Mouse (Mus musculus) thymus, postnatal 0 days (tissue): ENCODE measurements around the gene Arl15. TPM values are rescaled to one million over a fixed set of nuclear protein-coding genes. Genes with fewer than 3 reads are reported as not detected.

ENCODE experiments used
- DNase-seq: peaks from one replicate; pipeline ENCODE4 v3.0.0-alpha.2; 2015; ENCODE audit warnings: low spot score
- polyA plus RNA-seq: library from polyadenylated mRNA; unstranded; fragments of >200 nt; fragmentation: Nextera tagmentation; extraction: Ambion mirVana; gene quantifications from 2 replicates; pipeline ENCODE4 v1.2.1, GENCODE M21; 2015

Gene Arl15
- polyA plus RNA-seq, 1 experiment from 2014 or later, result 6.8 TPM

GRCm38 (mm10) chr13:113915700-113916099, 121.4 kb downstream of the Arl15 start:
- DNase-seq, result no peak

DNA sequence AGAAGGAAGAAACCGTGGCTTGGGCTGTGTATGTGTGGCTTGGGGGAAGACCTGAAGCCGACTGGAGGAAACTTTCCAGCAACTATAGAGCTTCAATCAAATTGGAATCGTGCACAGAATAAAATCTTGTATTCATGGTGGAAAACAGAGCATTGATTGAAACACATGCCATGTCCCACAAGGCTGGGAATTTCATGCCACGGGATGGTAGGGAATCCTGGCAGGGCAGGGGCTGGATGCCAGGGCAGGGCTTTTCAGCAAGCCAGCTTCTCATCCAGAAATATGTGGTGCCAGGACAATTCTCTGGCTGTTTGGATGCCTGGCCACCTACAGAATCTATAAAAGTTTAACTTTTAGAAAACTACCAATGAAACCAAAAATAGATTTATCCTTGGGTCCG, 122.5 kb downstream of the Arl15 start:
- no peak for DNase-seq

GRCm38 (mm10) chr13:113917376-113917775, 123.1 kb downstream of the Arl15 start:
- no peak for DNase-seq

GRCm38 (mm10) chr13:113917868-113918411, 123.6 kb downstream of the Arl15 start:
- DNase-seq, result no peak

DNA sequence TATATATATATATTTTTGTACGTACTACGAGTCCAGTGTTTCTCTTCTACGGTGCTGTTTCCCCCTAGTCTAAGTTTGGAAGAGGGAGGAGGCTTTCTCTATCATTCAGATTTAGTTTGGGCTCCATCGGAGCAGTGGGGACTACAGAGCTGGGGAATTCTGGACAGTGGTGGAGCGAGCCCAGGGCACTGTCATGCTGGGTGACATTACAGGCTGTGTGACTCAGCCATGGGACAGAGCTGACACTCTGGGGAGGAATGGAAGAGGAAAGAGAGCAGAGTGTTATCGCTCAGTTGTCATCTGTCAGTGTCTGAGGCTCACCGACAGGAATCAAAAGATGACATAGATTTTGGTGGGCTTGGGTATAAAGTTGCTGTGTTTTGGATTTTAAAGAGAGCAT, 124.4 kb downstream of the Arl15 start:
- DNase-seq, result no peak

DNA sequence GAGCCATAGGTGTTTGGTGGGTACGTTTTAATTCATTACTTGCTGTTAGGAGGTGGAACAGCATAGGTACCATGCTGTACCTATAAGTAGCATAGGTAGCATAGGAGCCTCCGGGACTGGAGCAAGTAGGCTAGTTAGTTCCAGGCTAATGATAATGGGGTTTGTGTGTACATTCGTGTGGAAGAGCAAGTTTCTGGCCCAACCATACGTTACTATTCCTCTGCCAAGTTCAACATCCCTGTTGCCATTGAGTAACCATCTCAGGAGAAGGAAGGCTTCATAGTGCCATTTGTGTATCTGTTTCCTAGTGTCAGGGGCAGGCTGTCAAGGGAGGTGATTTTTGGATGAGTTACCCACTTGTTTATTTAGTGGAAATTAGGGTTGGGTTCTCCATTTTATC, 141.4 kb downstream of the Arl15 start:
- DNase-seq, result no peak

- no peak for DNase-seq
Measured at GRCm38 (mm10) chr13:113937231-113937630, 142.9 kb downstream of the Arl15 start.

GRCm38 (mm10) chr13:113938561-113938960, 144.3 kb downstream of the Arl15 start:
- DNase-seq, result no peak

DNA sequence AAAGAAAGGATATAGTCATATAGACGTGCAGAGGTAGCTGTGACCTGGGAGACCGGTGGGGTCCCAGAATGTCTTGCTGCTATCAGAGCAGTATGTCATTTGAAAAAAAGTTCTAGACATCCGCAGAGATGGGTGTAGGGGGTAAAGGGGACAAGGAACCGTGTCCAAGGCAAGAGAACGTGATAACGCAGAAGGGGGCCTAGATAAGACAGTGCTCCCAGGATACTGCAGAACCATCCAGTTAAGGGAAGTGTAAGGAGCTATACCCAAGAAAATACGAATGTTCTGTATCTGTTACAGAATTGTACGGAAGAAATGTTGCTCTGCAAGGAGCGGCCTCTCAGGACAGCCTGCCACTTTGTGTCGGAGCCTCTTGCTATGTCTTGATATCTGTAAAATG, 144.8 kb downstream of the Arl15 start:
- no peak for DNase-seq

GRCm38 (mm10) chr13:113939681-113940080, 145.4 kb downstream of the Arl15 start:
- DNase-seq, result no peak

DNA sequence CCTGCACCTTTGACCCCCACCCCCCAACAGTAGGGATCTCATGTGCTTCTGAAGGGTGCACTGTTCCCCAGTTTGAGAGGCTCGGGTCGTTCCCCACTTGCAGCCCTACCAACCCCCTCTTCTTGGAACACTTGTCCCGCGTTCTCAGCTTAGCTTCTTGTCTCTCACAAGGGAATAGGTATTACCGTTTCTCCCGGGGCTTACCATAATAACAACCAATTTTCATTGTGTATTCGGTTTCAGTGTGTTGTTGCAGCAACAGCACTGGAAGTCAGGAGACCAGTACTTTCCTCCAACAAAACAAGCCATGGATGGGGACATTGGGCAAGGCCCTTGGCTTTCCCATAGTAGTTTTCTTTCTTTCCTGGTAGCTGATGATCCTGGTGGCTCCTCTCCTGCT, 145.8 kb downstream of the Arl15 start:
- no peak for DNase-seq

DNA sequence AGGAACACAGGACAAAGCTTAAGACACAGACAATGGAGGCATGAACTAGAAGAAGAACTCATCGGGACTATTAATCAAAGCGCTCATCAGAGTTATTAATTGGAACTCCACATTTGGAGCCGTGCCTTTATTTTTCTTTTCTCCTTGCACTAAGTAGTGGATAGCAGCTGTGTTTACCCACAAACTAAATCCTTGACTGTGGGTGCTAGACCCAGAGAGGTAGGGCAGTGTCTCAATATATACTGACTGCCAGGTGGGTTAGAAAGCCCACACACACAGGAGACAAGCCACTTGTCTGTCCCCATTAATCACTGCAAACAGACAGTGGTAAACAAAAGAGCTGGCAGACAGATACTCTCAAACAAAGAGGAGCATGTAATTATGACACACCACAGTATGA, 147.6 kb downstream of the Arl15 start:
- DNase-seq, result no peak

DNA sequence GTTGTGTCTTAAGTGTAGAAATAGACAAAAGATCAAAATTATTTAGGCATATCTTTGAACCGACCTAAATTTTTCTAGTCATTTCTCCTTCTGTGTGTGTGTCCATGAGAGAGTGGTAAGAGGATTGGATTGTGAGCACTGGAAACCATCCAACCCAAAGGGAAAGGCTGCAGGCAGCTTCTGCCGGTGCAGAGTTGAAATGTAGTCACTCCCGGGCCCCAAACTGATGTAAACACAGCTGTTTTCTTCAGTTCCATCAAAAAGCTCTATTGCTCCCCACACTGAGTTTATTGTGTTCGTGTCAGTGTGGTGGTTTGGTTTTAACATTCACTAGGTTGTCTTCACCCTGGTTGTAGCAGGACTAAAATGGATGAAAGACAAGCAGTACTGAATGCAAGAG, 153.2 kb downstream of the Arl15 start:
- no peak for DNase-seq

DNA sequence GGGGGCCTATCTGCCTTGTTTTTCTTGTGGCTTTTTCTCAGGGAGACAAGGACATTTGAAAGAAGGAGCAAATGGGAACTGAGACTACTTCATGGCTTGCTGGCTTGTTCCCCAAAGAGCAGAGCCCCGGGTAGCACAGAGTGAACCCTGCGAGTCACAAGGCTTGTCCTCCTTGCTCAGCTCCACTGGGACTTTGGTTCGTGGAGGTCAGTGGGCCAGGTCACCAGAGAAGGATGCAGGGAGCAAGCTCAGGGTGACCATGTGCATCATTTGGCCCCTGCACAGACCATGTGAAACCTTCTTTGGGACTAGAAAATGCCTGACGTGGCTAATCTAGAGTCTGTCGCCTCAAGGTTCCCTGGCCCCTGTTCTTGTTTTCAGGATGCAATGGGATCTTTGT, 155.4 kb downstream of the Arl15 start:
- no peak for DNase-seq

- DNase-seq, result no peak
Measured at GRCm38 (mm10) chr13:113950131-113950530, 155.8 kb downstream of the Arl15 start.

DNA sequence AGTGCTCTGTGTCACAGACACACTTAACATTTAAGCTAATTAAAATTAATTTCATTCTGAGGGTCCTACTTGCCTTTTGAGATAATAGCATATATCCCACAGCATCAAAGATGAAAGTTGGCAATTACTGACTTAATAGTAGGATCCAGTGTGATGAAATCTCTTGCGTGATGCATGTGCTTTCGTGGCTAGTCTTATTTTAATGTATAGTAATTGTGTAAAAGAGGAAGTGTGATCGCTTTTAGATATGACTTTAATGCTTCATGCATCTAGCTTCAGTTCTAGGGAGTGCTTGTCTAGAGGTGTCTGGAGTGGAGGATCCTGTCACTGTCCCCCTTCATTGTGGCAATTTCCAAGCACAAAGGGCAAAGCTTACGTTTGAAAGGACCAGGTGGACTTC, 163.1 kb downstream of the Arl15 start:
- DNase-seq, result no peak

DNA sequence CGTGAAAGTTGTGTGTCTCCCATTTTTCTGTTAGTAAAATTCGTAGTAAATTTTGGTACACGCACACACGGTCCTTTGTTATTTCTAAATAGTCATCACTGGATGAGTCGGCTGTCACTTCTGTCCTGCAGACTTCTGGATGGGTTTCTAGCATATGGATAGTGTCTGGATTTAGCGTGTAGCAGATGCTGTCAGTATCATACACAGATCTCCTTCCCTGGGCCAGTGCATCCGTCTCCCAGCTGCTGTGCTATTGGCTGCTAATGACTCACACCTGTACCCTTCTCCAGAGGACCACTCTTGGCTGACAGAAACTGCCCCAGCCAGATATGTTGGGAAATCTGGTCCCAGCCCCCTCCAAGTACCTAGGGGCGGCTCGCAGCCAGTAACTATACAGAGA, 170.6 kb downstream of the Arl15 start:
- no peak for DNase-seq

GRCm38 (mm10) chr13:113970706-113971105, 176.4 kb downstream of the Arl15 start:
- DNase-seq, result no peak

GRCm38 (mm10) chr13:113972401-113972800, 178.1 kb downstream of the Arl15 start:
- no peak for DNase-seq

GRCm38 (mm10) chr13:113974866-113975265, 180.6 kb downstream of the Arl15 start:
- no peak for DNase-seq

GRCm38 (mm10) chr13:113975722-113976121, 181.4 kb downstream of the Arl15 start:
- DNase-seq, result no peak

- no peak for DNase-seq
Measured at GRCm38 (mm10) chr13:113976936-113977335, 182.6 kb downstream of the Arl15 start.

DNA sequence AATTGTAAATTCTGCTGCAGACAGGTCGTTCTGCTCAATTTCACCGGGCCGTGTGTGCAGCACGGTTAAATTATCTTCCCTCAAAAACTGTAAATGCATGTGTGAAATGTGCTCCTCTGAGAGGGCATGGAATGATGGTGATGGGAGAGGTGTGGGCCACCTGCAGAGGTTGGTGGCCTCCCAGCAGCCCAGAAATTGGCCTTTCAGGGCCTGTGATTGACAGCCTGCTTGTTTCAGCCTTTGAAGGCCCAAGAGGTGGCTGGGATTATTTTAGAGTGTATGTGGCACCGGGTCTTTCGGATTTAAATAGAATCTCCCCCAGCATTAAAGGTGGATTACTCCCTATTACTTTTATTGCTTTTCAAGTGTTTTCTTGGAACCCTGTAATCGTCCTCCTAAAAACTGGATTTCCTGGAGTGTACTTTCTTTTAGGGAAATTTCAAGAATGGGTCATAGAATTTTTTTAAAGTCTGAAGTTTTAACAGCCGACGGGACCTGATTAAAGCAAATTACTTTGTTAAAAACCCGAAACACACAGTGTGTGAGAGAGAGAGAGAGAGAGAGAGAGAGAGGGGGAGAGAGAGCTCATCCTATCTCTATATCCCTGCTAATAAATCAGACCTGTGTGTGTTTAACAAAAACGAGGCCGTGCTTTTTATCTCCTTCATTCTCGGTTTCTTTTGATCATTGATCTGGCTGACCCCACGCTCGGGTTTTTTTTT, 186.6 kb downstream of the Arl15 start:
- DNase-seq, result no peak
